Mouse (Mus musculus) lung, embryonic 14.5 days (tissue): ENCODE measurements around the gene Gm6034. TPM values are rescaled to one million over a fixed set of nuclear protein-coding genes. Genes with fewer than 3 reads are reported as not detected.
"Not testable (repeated sequence)": the region's sequence is repeated elsewhere in the genome, so short reads cannot be mapped to it uniquely, and the experiment has no call there.

Source experiments
- ATAC-seq: fragments of 200-750 bp; cut with Nextera tagmentation; 2 replicates; pipeline ENCODE4 v1.8.0; 2017; ENCODE audit warnings: mild to moderate bottlenecking, moderate TSS enrichment, moderate library complexity; ENCODE audit not compliant: insufficient read depth
- DNase-seq: peaks from one replicate; pipeline ENCODE4 v3.0.0-alpha.2; 2015
- H3K27ac ChIP-seq: fragments of 300-500 bp; sonication (generic); 2 replicates; pipeline ENCODE4 v1.5.1; 2014; ENCODE audit warnings: low read depth, mild to moderate bottlenecking, moderate library complexity
- H3K27me3 ChIP-seq: fragments of 300-500 bp; sonication (generic); 2 replicates; pipeline ENCODE4 v1.6.1; 2014; ENCODE audit warnings: low read length, control low read depth; ENCODE audit not compliant: insufficient read depth
- H3K36me3 ChIP-seq: fragments of 300-500 bp; sonication (generic); 2 replicates; pipeline ENCODE4 v1.6.1; 2014; ENCODE audit warnings: control low read depth; ENCODE audit not compliant: insufficient read depth
- H3K4me1 ChIP-seq: fragments of 300-500 bp; sonication (generic); 2 replicates; pipeline ENCODE4 v1.6.1; 2014; ENCODE audit warnings: antibody characterized with exemption, control low read depth; ENCODE audit not compliant: insufficient read depth
- H3K4me2 ChIP-seq: fragments of 300-500 bp; sonication (generic); 2 replicates; pipeline ENCODE4 v1.6.1; 2014; ENCODE audit warnings: mild to moderate bottlenecking
- H3K4me3 ChIP-seq: fragments of 300-500 bp; sonication (generic); 2 replicates; pipeline ENCODE4 v1.5.1; 2014; ENCODE audit warnings: low read depth, low read length
- H3K9ac ChIP-seq: fragments of 300-500 bp; sonication (generic); 2 replicates; pipeline ENCODE4 v1.6.1; 2014
- H3K9me3 ChIP-seq: fragments of 300-500 bp; sonication (generic); 2 replicates; pipeline ENCODE4 v1.6.1; 2016; ENCODE audit warnings: low read depth, low read length, control low read depth
- CTCF ChIP-seq: IDR thresholded peaks from 2 replicates; pipeline ENCODE4 v1.5.1; 2016; ENCODE audit warnings: antibody characterized with exemption, low read depth
- WGBS: fragments of 180-500 bp; shearing (Covaris S2); extraction: QIAGEN DNeasy Blood & Tissue Kit; methylation state at CpG from one replicate; pipeline ENCODE4 v1.1.7; 2014; 5-methylcytosine and 5-hydroxymethylcytosine counted together
- polyA plus RNA-seq: library from polyadenylated mRNA; unstranded; fragments of >200 nt; fragmentation: Nextera tagmentation; extraction: Ambion mirVana; gene quantifications from 2 replicates; pipeline ENCODE4 v1.2.1, GENCODE M21; 2014

Gene Gm6034
- not detected in 2 replicates for polyA plus RNA-seq

DNA sequence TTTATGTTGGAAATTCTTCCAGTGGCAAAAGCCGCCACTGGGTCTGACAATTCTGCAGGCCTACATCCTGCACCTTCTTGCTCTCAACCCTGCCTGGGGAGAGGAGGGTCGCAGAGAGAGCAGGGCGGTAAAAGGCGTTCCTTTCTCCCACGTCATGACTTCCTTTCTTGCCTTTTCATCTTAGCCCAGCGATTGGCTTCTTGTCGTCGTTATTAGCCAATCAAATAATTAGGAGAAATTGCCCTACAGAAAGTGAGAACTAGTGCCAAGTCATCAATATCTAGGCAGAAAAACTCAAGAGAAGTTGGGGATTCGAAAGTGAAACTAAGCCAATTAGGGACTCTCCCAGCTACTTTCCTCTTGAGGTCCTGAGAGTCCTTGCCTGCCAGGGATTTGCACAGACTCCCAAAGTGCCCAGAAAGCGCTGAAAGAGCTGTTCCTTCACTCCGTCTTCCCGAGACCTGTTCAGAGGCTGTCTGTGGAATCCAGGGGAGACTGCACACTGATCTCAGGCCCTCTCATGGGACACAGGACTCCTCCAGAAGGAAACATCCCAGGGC is at the start of gene Gm6034, which contains the start of gene H2-T22:
TSS of gene Gm6034 (plus strand) at position 352 of the 560 bp plus-strand sequence.
TSS of gene H2-T22 (minus strand) at position 138 of the 560 bp plus-strand sequence.
- ATAC-seq, result peak; percentile 99
- Histone ChIP-seq H3K4me3 (peak within 1 kb of the TSS; percentile 37), H3K9ac (peak within 1 kb of the TSS; percentile 48), H3K4me2 (peak within 1 kb of the TSS; percentile 67)
- H3K27me3 ChIP-seq, H3K4me1 ChIP-seq, H3K27ac ChIP-seq, H3K36me3 ChIP-seq, H3K9me3 ChIP-seq: not testable (repeated sequence)
- WGBS, result 1% methylated on average over 12 of the region's 12 CpGs
- peak; percentile 97 for DNase-seq

DNA sequence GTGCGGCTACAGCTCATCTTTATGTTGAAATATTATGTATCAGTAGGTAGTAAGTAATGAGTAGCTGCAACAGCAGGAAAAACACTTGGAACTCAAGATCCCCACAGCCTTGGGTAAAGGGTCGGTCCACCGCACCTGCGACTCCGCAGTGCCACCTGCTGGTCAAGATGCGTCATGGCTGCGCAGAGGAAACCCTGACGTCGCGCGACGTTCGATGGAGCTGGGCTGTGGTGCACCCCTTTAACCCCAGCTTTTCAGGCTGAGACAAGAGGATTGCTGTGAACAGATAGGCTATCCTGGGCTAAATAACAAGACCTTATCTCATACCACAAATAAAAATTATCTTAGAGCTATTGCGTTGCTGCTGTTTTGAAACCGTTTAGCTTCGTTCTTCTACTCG is 49.1 kb upstream of the Gm6034 start:
- 7% methylated on average over 17 of the region's 17 CpGs for WGBS
- Histone ChIP-seq H3K9ac (no peak overlapping the region), H3K27ac (no peak overlapping the region), H3K9me3 (no peaks in the 10 kb centered on the region), H3K36me3 (peaks cover 11% of the 10 kb centered on the region), H3K4me2 (peak overlapping the region; percentile 69), H3K4me3 (peak overlapping the region; percentile 51; the same call in 1 of the 2 replicates), H3K4me1 (no peaks in the 10 kb centered on the region), H3K27me3 (no peaks in the 10 kb centered on the region)
- ATAC-seq (peak; percentile 59), DNase-seq (peak; percentile 93)
- peak; percentile 99 for TF ChIP-seq CTCF

DNA sequence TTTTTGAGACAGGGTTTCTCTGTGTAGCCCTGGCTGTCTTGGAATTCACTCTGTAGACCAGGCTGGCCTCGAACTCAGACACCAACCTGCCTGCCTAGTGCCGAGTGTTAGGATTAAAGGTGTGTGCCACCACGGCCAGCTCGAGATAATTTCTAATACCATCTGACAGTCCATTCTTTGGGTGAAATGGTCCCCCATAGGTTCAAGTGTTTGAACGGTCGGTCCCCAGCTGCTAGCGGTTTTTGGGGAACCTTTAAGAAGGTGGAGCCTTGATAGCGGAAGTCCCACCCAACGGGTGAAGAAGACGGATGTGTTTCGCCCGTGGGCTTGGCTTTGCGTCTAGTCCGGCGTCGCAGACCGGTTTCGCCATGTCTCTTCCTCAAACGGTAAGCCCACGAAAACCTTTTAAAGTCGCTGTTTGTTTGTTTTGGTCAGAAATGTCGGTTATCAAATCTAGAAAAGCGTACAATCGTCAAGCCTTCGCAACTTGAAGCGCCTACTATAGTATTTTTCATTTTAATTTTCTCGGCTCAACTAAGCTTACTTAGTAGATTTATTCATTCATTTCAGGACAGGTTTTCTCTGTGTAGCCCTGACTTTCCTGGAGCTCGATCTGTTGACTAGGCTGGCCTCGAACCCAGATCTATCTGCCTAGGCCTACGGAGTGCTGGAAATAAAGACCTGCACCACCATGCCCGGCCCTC is 48.4 kb upstream of the Gm6034 start:
- Histone ChIP-seq H3K4me3 (peak overlapping the region; percentile 51), H3K9me3 (no peaks in the 10 kb centered on the region), H3K4me1 (no peaks in the 10 kb centered on the region), H3K27ac (0 out of 2 replicates have a peak overlapping the region, but pooled peaks have one; percentile 20), H3K9ac (peak overlapping the region; percentile 61), H3K36me3 (peaks cover 5% of the 10 kb centered on the region; the same call in 1 of the 2 replicates), H3K27me3 (no peaks in the 10 kb centered on the region), H3K4me2 (peak overlapping the region; percentile 69)
- 2% methylated on average over 31 of the region's 31 CpGs for WGBS
- DNase-seq (peak; percentile 93), ATAC-seq (peak; percentile 72)
- no peak for TF ChIP-seq CTCF

DNA sequence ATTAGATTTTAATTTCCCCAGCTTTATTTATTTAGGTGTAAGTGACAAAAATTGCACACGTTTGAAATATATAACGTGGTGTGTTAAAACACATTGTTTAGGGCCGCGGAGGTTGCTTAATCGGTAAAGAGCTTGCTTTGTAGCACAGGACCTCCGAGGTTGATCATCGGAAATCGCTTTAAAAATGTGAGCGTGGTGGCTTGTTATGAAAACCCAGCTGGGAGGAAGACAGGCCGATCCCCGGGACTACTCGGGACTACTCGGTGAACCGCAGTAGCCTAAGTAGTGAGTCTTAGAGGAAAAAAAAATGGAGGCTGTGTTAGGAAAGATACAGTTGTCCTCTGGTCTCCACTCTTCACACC is 47.9 kb upstream of the Gm6034 start:
- peak; percentile 32 for DNase-seq
- Histone ChIP-seq H3K4me2 (peak overlapping the region; percentile 69), H3K9me3 (no peaks in the 10 kb centered on the region), H3K9ac (peak overlapping the region; percentile 61), H3K27me3 (no peaks in the 10 kb centered on the region), H3K27ac (no peak overlapping the region), H3K4me1 (no peaks in the 10 kb centered on the region), H3K4me3 (peak overlapping the region; percentile 51), H3K36me3 (no peaks in the 10 kb centered on the region)
- 1% methylated on average over 14 of the region's 14 CpGs for WGBS
- no peak for ATAC-seq
- no peak for TF ChIP-seq CTCF

DNA sequence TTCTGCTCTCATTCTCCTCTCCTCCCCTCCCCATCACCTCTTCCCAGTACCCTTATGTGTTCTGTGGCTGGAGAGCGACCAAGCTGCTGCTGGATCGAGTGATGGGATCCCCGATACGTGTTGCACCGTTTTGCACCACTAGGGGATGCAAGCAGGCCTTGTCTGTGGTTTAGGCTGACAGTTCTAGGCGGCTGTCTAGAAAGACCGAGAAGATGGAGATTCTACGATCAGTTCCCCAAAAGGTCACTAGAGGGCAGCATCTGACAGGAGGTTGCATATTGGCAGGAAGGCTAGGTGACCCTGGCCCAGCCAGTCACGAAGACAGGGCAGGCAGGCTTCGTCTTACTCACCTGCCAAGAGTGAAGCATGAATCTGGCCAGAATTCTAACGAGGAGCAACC is 45.8 kb upstream of the Gm6034 start:
- H3K9ac ChIP-seq, result no peak overlapping the region
- 1% methylated on average over 11 of the region's 11 CpGs for WGBS

DNA sequence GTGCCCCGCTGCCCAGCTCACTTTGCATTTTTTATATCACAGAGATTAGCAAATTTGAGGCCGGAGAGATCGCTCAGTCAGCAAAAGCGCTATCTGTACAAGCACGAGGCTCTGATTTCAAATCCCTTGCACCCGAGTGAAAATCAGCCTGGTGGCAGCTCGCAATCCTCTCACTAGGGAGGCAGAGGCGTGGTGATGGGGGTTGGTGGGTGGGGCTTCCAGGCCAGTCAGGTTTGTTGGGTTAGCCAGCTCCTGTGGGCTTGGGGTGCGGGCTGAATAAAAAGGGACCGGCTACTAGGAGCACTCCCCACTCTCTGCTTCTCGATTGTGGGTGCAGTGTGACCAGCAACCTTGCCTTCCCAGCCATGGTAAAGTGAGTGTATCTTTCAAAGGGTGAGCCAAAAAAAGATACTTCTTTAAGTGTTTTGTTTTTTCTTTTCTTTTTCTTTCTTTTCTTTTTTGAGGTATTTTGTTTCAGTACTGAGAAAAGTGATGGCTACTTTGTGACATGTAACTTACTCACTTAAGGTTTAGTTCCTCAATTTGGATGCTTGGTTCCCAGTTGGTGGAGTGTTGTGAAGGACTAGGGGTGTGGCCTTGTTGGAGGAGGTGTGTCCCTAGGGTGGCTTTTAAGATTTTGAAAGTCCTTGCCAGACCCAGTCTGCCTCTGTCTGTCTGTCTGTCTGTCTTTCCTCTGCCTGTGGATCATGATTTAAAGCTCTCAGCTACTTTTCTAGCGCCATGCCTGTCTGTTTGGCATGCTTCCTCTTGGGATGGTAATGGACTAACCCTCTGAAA is 44.8 kb upstream of the Gm6034 start:
- Histone ChIP-seq H3K27me3 (no peaks in the 10 kb centered on the region), H3K9ac (no peak overlapping the region), H3K4me2 (peak overlapping the region; percentile 24; the same call in 1 of the 2 replicates), H3K4me1 (no peaks in the 10 kb centered on the region), H3K27ac (no peak overlapping the region), H3K9me3 (no peaks in the 10 kb centered on the region), H3K36me3 (no peaks in the 10 kb centered on the region), H3K4me3 (no peak overlapping the region)
- ATAC-seq (no peak), DNase-seq (peak; percentile 13)
- 46% methylated on average over 12 of the region's 12 CpGs for WGBS
- no peak for TF ChIP-seq CTCF

More for the DNA sequence above, 45.8 kb upstream of the Gm6034 start:
- H3K36me3 ChIP-seq, result no peaks in the 10 kb centered on the region
- TF ChIP-seq CTCF, result peak; percentile 100
- H3K4me1 ChIP-seq, result no peaks in the 10 kb centered on the region
- peak; percentile 76 for ATAC-seq
- no peaks in the 10 kb centered on the region for H3K27me3 ChIP-seq
- DNase-seq, result peak; percentile 99
- H3K9me3 ChIP-seq, result no peaks in the 10 kb centered on the region
- no peak overlapping the region for H3K4me2 ChIP-seq
- no peak overlapping the region for H3K4me3 ChIP-seq
- no peak overlapping the region for H3K27ac ChIP-seq
